Mouse (Mus musculus): ENCODE data around the gene Fxyd2.

GRCm38 (mm10) chr9:45440083-45440784, 40.8 kb downstream of the Fxyd2 start:
- TF ChIP-seq TAL1 (IDR thresholded peaks at IDR 0.05; ENCODE audit: low read length): no peak
- no peak for TF ChIP-seq GATA1 (IDR thresholded peaks at IDR 0.05; ENCODE audit: low read length)

Data from erythroblast, embryonic 14.5 days (primary cell).